Mouse (Mus musculus) liver, embryonic 14.5 days (tissue): Measurements from ENCODE around the gene Gabrg3.

ENCODE experiments used
- CTCF ChIP-seq: IDR thresholded peaks from 2 replicates; pipeline ENCODE4 v1.5.1; 2016; ENCODE audit warnings: antibody characterized with exemption, low read depth, control low read depth
- EP300 ChIP-seq: IDR thresholded peaks from 2 replicates; pipeline ENCODE4 v1.6.1; 2016; ENCODE audit warnings: antibody characterized with exemption, low read depth

DNA sequence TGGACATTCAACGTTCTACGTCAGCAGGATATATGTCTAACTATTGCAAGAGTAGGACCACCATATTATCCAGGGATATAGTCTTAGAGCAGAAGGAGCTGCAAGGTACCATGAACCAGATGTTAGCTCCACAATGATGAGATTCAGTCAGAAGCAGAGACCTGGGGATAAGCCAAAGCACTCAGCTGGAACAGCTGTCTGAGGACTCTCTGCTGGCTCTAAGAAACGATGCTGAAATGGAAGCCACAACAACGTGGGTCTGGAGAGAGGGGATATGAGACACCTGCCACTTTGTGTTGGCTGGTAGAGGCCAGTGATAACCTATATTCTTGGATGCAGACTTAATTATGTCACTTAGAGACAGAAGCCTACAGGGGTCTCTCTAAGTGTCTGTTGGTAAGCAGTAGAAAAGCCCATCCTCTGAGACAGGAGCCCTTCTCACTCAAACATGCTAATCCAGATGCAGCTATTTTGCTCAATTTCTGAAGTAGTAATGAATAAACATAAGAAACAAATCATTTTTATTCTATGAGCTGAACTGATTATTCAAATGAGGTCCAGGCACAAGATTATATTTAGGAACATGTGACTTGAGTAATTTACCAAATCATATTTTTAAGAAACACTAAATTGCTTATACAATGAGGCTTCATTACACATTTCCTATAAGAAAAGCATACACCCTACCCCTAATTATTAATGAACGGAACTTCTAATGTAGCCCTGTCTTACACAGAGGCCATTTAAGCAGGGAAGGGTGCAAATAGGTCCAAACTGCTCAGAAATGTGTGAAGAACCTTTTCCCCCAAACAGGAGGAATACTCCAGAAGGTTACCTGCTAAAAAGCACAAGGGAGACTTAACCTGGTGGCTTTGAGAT lies 21.6 kb downstream of the Gabrg3 start:
- TF ChIP-seq CTCF (no peak), EP300 (no peak)
